Mouse (Mus musculus) megakaryocyte, embryonic 14.5 days (primary cell): ENCODE measurements at regions not wholly inside any gene's neighbourhood (a gene's known extent, or its start where the extent isn't known, plus 50 kb on each side); places are given as distances from the start of the nearest gene placed in this dataset.

Experiments used
- FLI1 ChIP-seq: IDR thresholded peaks from 2 replicates; pipeline ENCODE4 v1.6.1; 2012; ENCODE audit warnings: low read length, inconsistent platforms, mixed read lengths
- GATA1 ChIP-seq: IDR thresholded peaks from 3 replicates; pipeline ENCODE4 v1.6.1; 2012; ENCODE audit warnings: mixed read lengths, low read length, inconsistent platforms, borderline replicate concordance

DNA sequence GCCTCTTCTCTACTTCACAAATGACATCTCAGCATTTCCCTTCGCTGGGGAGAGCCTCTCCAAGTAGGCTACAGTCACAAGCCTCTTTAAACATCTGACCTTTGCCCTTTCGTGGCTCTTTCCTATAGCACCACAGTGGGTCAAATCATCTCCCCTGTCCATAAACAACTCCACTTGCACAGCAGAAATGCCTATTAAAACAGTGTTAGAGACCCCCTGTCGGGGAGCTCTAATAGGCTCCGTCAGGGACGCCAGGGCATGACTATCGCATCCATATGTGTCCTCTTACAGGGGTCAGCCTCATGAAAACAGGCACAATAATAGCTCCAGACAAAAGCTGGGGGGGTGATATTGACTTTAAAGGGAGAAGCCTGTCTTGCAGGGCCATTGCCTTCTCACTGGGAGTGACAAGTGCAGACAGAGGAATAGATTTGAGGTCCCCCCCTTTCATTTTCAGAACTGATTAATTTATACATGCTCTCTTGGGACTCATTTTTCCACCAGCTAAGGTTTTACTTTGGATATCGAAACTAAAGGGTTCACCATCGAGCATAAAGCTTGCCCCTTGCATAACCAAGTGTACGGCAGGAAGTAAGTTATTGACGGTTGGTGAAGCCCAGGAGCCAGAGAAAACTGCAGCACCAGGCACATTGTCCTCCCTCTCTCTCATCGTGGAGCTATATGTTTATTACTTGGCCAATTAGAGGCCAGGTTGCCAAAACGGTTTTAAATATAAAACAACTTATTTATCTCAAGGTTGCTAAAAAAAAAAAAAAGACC lies 94.6 kb upstream of the Mbip start:
- TF ChIP-seq GATA1 (no peak), FLI1 (no peak)
